Mouse (Mus musculus): ENCODE data around the gene Rad51b. TPM values are rescaled to one million over a fixed set of nuclear protein-coding genes. Genes with fewer than 3 reads are reported as not detected.

The Rad51b gene
- polyA plus RNA-seq, 1 experiment from 2014 or later = 4.4 TPM

- ATAC-seq (ENCODE audit: low read depth) = no peak
- Histone ChIP-seq H3K9ac (ENCODE audit: low read depth, low read length) (no peak overlapping the region), H3K27me3 (ENCODE audit: control insufficient read depth, insufficient read depth, low read depth, low read length) (no peaks in the 10 kb centered on the region), H3K9me3 (replicated peaks; ENCODE audit: control insufficient read depth, low read length) (no peaks in the 10 kb centered on the region), H3K4me1 (ENCODE audit: control insufficient read depth, low read depth, low read length) (peaks cover 11% of the 10 kb centered on the region), H3K4me3 (ENCODE audit: low read depth, low read length) (no peak overlapping the region), H3K27ac (ENCODE audit: low read length) (no peak overlapping the region), H3K36me3 (ENCODE audit: control insufficient read depth, insufficient read depth) (no peaks in the 10 kb centered on the region), H3K4me2 (ENCODE audit: low read depth, low read length) (no peak overlapping the region)
- 78% methylated on average over 8 of the region's 8 CpGs for WGBS (ENCODE audit: insufficient replicate concordance)
Observed at GRCm38 (mm10) chr12:79835521-79835920, 538.4 kb downstream of the Rad51b start.

DNA sequence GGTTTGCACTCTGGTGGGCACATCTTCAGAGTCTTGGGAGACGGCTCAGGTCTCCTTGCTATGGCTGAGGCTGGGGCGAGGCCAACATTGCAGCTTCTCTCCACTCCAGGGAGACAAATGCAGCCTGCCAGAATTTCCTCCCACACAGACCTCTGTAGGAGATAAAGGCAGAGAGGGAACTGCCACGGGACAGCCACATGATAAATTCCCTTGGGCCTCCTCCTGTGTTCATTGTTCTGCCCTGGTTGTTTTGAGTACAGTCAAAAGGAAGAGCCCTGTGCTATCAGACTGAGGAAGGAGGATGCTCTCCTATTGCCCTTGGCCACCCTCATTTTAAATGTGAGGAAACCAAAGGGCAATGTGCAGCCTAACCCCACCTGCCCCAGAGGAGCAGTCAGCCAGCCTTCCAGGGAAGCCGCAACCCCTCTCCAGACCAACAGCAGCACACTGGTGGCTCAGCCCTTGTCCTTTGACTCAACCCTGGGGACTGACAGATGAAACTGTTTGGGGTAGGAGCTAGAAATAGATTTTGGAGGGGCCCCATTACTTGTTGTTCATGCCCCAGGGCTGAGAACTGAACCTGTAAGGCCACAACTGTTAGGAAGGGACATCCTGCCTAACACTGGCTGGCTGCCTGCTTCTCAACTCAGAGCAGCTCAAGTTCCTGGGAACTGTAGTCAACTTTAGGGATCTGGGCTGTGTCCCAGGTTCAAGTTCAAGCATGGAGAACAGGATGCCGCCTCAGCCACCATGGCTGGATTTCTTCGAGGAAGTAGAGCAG, 541.3 kb downstream of the Rad51b start:
- Histone ChIP-seq H3K27ac (ENCODE audit: low read length) (peak overlapping the region; percentile 31), H3K9me3 (replicated peaks; ENCODE audit: control insufficient read depth, low read length) (no peaks in the 10 kb centered on the region), H3K27me3 (ENCODE audit: control insufficient read depth, insufficient read depth, low read depth, low read length) (no peaks in the 10 kb centered on the region), H3K9ac (ENCODE audit: low read depth, low read length) (no peak overlapping the region), H3K4me1 (ENCODE audit: control insufficient read depth, low read depth, low read length) (peaks cover 14% of the 10 kb centered on the region), H3K4me3 (ENCODE audit: low read depth, low read length) (no peak overlapping the region), H3K4me2 (ENCODE audit: low read depth, low read length) (no peak overlapping the region), H3K36me3 (ENCODE audit: control insufficient read depth, insufficient read depth) (no peaks in the 10 kb centered on the region)
- ATAC-seq (ENCODE audit: low read depth) = peak; percentile 63
- WGBS (ENCODE audit: insufficient replicate concordance) = 30% methylated on average over 6 of the region's 6 CpGs

DNA sequence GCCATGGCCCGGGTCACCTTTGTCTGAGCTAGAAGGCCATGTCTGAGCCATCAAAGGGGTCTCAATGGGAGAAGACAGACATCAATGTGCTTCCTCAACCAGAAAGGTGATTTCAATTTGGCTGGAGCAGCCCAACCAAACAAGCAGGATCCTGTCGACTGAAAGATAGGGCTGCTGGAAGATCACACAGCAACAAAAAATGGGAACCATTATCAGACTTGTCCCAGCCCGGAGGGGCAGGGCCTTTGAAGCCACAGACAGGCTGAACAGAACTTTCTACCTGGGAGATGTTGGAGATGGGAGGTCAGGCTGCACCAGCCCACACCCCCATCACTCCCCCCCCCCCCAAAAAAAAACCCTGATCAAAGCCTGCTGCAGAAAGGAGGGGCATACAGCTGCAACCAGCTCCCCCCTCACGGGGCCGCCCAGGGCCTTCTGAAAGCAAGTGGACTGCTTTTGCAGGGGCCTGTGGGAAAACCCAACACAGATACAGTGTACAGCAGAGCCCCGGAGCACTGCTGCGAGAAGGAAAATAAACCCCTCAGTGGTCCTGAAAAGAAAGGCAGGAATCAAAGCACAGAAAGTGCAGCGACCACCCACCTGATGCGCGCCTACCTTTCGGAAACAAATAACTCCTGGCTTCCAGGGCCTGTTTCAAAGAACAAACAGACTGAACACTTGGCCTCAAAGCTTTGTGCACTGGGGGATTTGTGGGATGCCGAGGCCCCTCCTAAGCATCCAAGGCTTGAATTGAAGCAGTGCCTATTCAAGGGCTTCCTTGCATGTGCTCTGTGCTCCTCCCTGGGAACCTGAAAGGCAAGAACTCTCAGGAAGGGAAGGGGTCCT, 542.2 kb downstream of the Rad51b start:
- H3K4me3 ChIP-seq (ENCODE audit: low read depth, low read length) = no peak overlapping the region
- no peak for ATAC-seq (ENCODE audit: low read depth)
- no peaks in the 10 kb centered on the region for H3K27me3 ChIP-seq (ENCODE audit: control insufficient read depth, insufficient read depth, low read depth, low read length)
- peak overlapping the region; percentile 31 for H3K27ac ChIP-seq (ENCODE audit: low read length)
- 61% methylated on average over 12 of the region's 12 CpGs for WGBS (ENCODE audit: insufficient replicate concordance)
- no peak overlapping the region for H3K9ac ChIP-seq (ENCODE audit: low read depth, low read length)
- H3K9me3 ChIP-seq (replicated peaks; ENCODE audit: control insufficient read depth, low read length) = no peaks in the 10 kb centered on the region
- H3K36me3 ChIP-seq (ENCODE audit: control insufficient read depth, insufficient read depth) = no peaks in the 10 kb centered on the region
- H3K4me2 ChIP-seq (ENCODE audit: low read depth, low read length) = no peak overlapping the region
- peaks cover 14% of the 10 kb centered on the region for H3K4me1 ChIP-seq (ENCODE audit: control insufficient read depth, low read depth, low read length)

DNA sequence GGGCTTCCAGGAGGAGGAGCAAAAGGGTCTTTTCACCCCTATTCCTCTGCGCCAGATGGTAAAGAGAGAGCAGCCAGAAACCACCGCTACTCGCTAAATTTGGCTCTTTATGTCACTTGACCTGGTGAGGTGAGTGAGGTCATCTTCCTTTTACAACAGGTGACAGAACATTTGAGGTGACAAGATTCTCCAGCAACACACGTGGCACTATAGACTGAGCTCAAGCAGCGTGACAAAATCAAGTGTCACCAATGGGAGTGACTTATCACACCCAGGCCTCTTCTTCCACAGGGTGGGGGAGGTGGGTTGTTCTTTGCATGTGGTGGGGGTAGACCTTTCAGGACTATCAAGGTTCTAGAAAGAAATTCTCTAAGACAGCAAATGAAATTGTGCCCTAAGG, 543.4 kb downstream of the Rad51b start:
- Histone ChIP-seq H3K9ac (ENCODE audit: low read depth, low read length) (no peak overlapping the region), H3K4me2 (ENCODE audit: low read depth, low read length) (no peak overlapping the region), H3K27me3 (ENCODE audit: control insufficient read depth, insufficient read depth, low read depth, low read length) (no peaks in the 10 kb centered on the region), H3K9me3 (replicated peaks; ENCODE audit: control insufficient read depth, low read length) (no peaks in the 10 kb centered on the region), H3K4me3 (ENCODE audit: low read depth, low read length) (no peak overlapping the region), H3K36me3 (ENCODE audit: control insufficient read depth, insufficient read depth) (no peaks in the 10 kb centered on the region), H3K27ac (ENCODE audit: low read length) (no peak overlapping the region), H3K4me1 (ENCODE audit: control insufficient read depth, low read depth, low read length) (peaks cover 14% of the 10 kb centered on the region)
- ATAC-seq (ENCODE audit: low read depth) = no peak
- WGBS (ENCODE audit: insufficient replicate concordance) = 49% methylated on average over 5 of the region's 5 CpGs

- WGBS (ENCODE audit: insufficient replicate concordance) = 54% methylated on average over 3 of the region's 3 CpGs
- no peaks in the 10 kb centered on the region for H3K36me3 ChIP-seq (ENCODE audit: control insufficient read depth, insufficient read depth)
- no peak for ATAC-seq (ENCODE audit: low read depth)
- no peak overlapping the region for H3K9ac ChIP-seq (ENCODE audit: low read depth, low read length)
- no peak overlapping the region for H3K27ac ChIP-seq (ENCODE audit: low read length)
- H3K4me2 ChIP-seq (ENCODE audit: low read depth, low read length) = no peak overlapping the region
- no peak overlapping the region for H3K4me3 ChIP-seq (ENCODE audit: low read depth, low read length)
- H3K27me3 ChIP-seq (ENCODE audit: control insufficient read depth, insufficient read depth, low read depth, low read length) = no peaks in the 10 kb centered on the region
- peaks cover 14% of the 10 kb centered on the region for H3K4me1 ChIP-seq (ENCODE audit: control insufficient read depth, low read depth, low read length)
- no peaks in the 10 kb centered on the region for H3K9me3 ChIP-seq (replicated peaks; ENCODE audit: control insufficient read depth, low read length)
Observed at GRCm38 (mm10) chr12:79841248-79841647, 544.2 kb downstream of the Rad51b start.

DNA sequence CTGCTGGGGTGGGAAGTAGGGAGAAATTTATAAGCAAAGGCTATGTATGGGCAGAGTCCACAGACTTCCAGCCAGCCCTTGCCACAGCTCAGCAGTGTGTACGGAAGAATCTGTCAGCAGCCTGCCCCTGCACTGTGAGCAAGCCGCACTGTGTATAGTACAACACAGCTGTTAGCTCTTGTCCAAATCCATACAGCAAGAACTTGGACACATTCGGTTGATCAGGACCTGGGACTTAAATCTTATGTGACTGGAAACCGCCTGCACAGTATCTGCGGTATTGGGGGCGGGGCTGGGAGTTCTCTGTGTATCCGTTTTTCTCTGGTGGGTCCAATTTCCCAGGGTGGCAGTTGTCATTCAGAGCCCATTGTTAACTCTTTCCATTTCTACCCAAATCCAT, 545.2 kb downstream of the Rad51b start:
- Histone ChIP-seq H3K4me1 (ENCODE audit: control insufficient read depth, low read depth, low read length) (peaks cover 14% of the 10 kb centered on the region), H3K9ac (ENCODE audit: low read depth, low read length) (no peak overlapping the region), H3K4me2 (ENCODE audit: low read depth, low read length) (no peak overlapping the region), H3K9me3 (replicated peaks; ENCODE audit: control insufficient read depth, low read length) (no peaks in the 10 kb centered on the region), H3K36me3 (ENCODE audit: control insufficient read depth, insufficient read depth) (no peaks in the 10 kb centered on the region), H3K4me3 (ENCODE audit: low read depth, low read length) (no peak overlapping the region), H3K27me3 (ENCODE audit: control insufficient read depth, insufficient read depth, low read depth, low read length) (no peaks in the 10 kb centered on the region), H3K27ac (ENCODE audit: low read length) (peak overlapping the region; percentile 23; the same call in 1 of the 2 replicates)
- ATAC-seq (ENCODE audit: low read depth) = peak; percentile 36
- WGBS (ENCODE audit: insufficient replicate concordance) = 7% methylated on average over 7 of the region's 7 CpGs

- Histone ChIP-seq H3K36me3 (ENCODE audit: control insufficient read depth, insufficient read depth) (no peaks in the 10 kb centered on the region), H3K27ac (ENCODE audit: low read length) (peak overlapping the region; percentile 5; the same call in 1 of the 2 replicates), H3K4me3 (ENCODE audit: low read depth, low read length) (no peak overlapping the region), H3K9me3 (replicated peaks; ENCODE audit: control insufficient read depth, low read length) (no peaks in the 10 kb centered on the region), H3K27me3 (ENCODE audit: control insufficient read depth, insufficient read depth, low read depth, low read length) (no peaks in the 10 kb centered on the region), H3K9ac (ENCODE audit: low read depth, low read length) (no peak overlapping the region), H3K4me1 (ENCODE audit: control insufficient read depth, low read depth, low read length) (peaks cover 14% of the 10 kb centered on the region), H3K4me2 (ENCODE audit: low read depth, low read length) (no peak overlapping the region)
- 36% methylated on average over 11 of the region's 11 CpGs for WGBS (ENCODE audit: insufficient replicate concordance)
- no peak for ATAC-seq (ENCODE audit: low read depth)
Observed at GRCm38 (mm10) chr12:79843002-79843401, 545.9 kb downstream of the Rad51b start.

- H3K4me1 ChIP-seq (ENCODE audit: control insufficient read depth, low read depth, low read length) = peaks cover 12% of the 10 kb centered on the region
- WGBS (ENCODE audit: insufficient replicate concordance) = 32% methylated on average over 6 of the region's 6 CpGs
- no peak overlapping the region for H3K4me3 ChIP-seq (ENCODE audit: low read depth, low read length)
- no peak for ATAC-seq (ENCODE audit: low read depth)
- H3K9ac ChIP-seq (ENCODE audit: low read depth, low read length) = no peak overlapping the region
- no peaks in the 10 kb centered on the region for H3K9me3 ChIP-seq (replicated peaks; ENCODE audit: control insufficient read depth, low read length)
- H3K27ac ChIP-seq (ENCODE audit: low read length) = peak overlapping the region; percentile 5; the same call in 1 of the 2 replicates
- H3K27me3 ChIP-seq (ENCODE audit: control insufficient read depth, insufficient read depth, low read depth, low read length) = no peaks in the 10 kb centered on the region
- H3K4me2 ChIP-seq (ENCODE audit: low read depth, low read length) = no peak overlapping the region
- H3K36me3 ChIP-seq (ENCODE audit: control insufficient read depth, insufficient read depth) = no peaks in the 10 kb centered on the region
Observed at GRCm38 (mm10) chr12:79843496-79843895, 546.4 kb downstream of the Rad51b start.
